Mouse (Mus musculus): ENCODE measurements around the gene Gtsf2.

DNA sequence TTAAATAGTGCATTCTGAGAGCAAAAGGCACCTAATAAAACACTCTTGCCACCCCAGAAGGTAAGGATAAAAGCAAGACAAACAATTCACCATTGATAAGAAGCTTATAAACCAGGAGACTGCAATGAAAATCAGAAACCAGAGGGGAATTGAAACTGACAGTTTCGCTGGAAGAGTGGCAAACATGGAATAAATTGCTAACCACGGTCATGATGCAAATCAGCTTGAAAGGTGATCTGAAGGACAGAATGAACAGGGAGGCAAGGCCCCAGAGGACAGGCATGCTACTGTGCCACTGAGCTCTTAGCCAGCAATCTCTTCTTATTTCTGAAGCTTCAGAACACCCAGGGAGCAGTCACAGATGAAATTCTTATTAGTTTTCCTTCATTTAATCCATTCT is 21.3 kb downstream of the Gtsf2 start:
- TF ChIP-seq CTCF (IDR thresholded peaks at IDR 0.05; ENCODE audit: low read depth) (no peak), EP300 (IDR thresholded peaks at IDR 0.05; ENCODE audit: low read depth) (no peak)
